Mouse (Mus musculus) limb, embryonic 15.5 days (tissue): Measurements from ENCODE around the gene Slco2a1. TPM values are rescaled to one million over a fixed set of nuclear protein-coding genes. Genes with fewer than 3 reads are reported as not detected.

Source experiments
- ATAC-seq: fragments of 200-750 bp; cut with Nextera tagmentation; 2 replicates; pipeline ENCODE4 v1.8.0; 2017; ENCODE audit warnings: low read depth, moderate TSS enrichment; ENCODE audit not compliant: insufficient number of reproducible peaks, low FRiP score, low TSS enrichment
- H3K27ac ChIP-seq: fragments of 300-500 bp; sonication (generic); 2 replicates; pipeline ENCODE4 v1.5.1; 2015; ENCODE audit warnings: moderate library complexity, mild to moderate bottlenecking, inconsistent platforms
- H3K27me3 ChIP-seq: fragments of 300-500 bp; sonication (generic); 2 replicates; pipeline ENCODE4 v1.6.1; 2015; ENCODE audit warnings: inconsistent platforms
- H3K36me3 ChIP-seq: fragments of 300-500 bp; sonication (generic); 2 replicates; pipeline ENCODE4 v1.6.1; 2015; ENCODE audit warnings: inconsistent platforms
- H3K4me1 ChIP-seq: fragments of 300-500 bp; sonication (generic); 2 replicates; pipeline ENCODE4 v1.6.1; 2015; ENCODE audit warnings: inconsistent platforms
- H3K4me2 ChIP-seq: fragments of 300-500 bp; sonication (generic); 2 replicates; pipeline ENCODE4 v1.6.1; 2015; ENCODE audit warnings: mild to moderate bottlenecking, inconsistent platforms
- H3K4me3 ChIP-seq: fragments of 300-500 bp; sonication (generic); 2 replicates; pipeline ENCODE4 v1.5.1; 2015; ENCODE audit warnings: mild to moderate bottlenecking, inconsistent platforms
- H3K9ac ChIP-seq: fragments of 300-500 bp; sonication (generic); 2 replicates; pipeline ENCODE4 v1.6.1; 2015; ENCODE audit warnings: inconsistent platforms
- H3K9me3 ChIP-seq: fragments of 300-500 bp; sonication (generic); 2 replicates; pipeline ENCODE4 v1.6.1; 2016; ENCODE audit warnings: inconsistent platforms
- WGBS: fragments of 180-500 bp; shearing (Covaris S2); methylation state at CpG from one replicate; pipeline ENCODE4 v1.1.7; 2015; 5-methylcytosine and 5-hydroxymethylcytosine counted together
- polyA plus RNA-seq: library from polyadenylated mRNA; unstranded; fragments of >200 nt; fragmentation: Nextera tagmentation; extraction: Ambion mirVana; gene quantifications from 2 replicates; pipeline ENCODE4 v1.2.1, GENCODE M21; 2015

Gene Slco2a1
- polyA plus RNA-seq, 1 experiment from 2014 or later: 6.2 TPM

- Histone ChIP-seq H3K4me2 (no peak overlapping the region), H3K9me3 (no peaks in the 10 kb centered on the region), H3K4me3 (no peak overlapping the region), H3K36me3 (no peaks in the 10 kb centered on the region), H3K27me3 (no peaks in the 10 kb centered on the region), H3K4me1 (peaks cover 8% of the 10 kb centered on the region; the same call in 1 of the 2 replicates), H3K27ac (no peak overlapping the region), H3K9ac (no peak overlapping the region)
- ATAC-seq: no peak
- 81% methylated on average over 11 of the region's 11 CpGs for WGBS
Observed at GRCm38 (mm10) chr9:103072926-103073515, 84.5 kb downstream of the Slco2a1 start.

- WGBS: 65% methylated on average over 21 of the region's 21 CpGs
- Histone ChIP-seq H3K36me3 (no peaks in the 10 kb centered on the region), H3K4me1 (peaks cover 3% of the 10 kb centered on the region; the same call in 1 of the 2 replicates), H3K9ac (no peak overlapping the region), H3K27me3 (no peaks in the 10 kb centered on the region), H3K4me3 (no peak overlapping the region), H3K9me3 (no peaks in the 10 kb centered on the region), H3K27ac (no peak overlapping the region), H3K4me2 (no peak overlapping the region)
- no peak; the same call in 1 of the 2 replicates for ATAC-seq
Observed at GRCm38 (mm10) chr9:103076836-103077531, 88.5 kb downstream of the Slco2a1 start.

DNA sequence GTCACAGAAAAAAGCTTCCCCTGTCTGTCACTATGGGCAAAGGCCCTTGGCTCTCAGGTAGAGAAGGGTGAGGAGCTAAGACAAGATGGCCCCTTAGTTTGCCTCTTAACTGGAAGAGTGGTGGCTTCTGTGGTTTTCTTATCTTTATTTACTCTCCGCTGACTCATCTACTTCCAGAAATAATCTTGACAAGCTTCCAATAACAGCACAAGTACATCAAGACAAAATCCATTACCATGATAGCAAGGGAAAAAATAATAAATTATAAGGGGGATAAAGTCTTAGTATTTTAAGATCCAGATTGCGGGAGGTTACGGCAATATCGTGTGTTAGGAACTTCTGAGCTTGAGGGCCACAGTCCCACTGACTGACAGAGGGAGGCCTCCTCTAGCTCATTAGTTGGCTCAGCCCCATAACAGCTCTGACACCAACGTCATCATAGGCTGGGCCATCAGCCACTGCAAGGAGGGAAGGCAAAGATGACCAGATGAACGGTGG, 89.7 kb downstream of the Slco2a1 start:
- ATAC-seq: no peak
- Histone ChIP-seq H3K4me2 (no peak overlapping the region), H3K27ac (no peak overlapping the region), H3K9me3 (no peaks in the 10 kb centered on the region), H3K4me3 (no peak overlapping the region), H3K4me1 (peaks cover 4% of the 10 kb centered on the region; the same call in 1 of the 2 replicates), H3K36me3 (no peaks in the 10 kb centered on the region), H3K9ac (no peak overlapping the region), H3K27me3 (no peaks in the 10 kb centered on the region)
- 86% methylated on average over 6 of the region's 6 CpGs for WGBS

GRCm38 (mm10) chr9:103080211-103080610, 91.7 kb downstream of the Slco2a1 start:
- Histone ChIP-seq H3K4me2 (no peak overlapping the region), H3K4me1 (peaks cover 4% of the 10 kb centered on the region; the same call in 1 of the 2 replicates), H3K4me3 (no peak overlapping the region), H3K27ac (no peak overlapping the region), H3K27me3 (no peaks in the 10 kb centered on the region), H3K36me3 (no peaks in the 10 kb centered on the region), H3K9ac (no peak overlapping the region), H3K9me3 (no peaks in the 10 kb centered on the region)
- WGBS: 92% methylated on average over 3 of the region's 3 CpGs
- no peak for ATAC-seq

DNA sequence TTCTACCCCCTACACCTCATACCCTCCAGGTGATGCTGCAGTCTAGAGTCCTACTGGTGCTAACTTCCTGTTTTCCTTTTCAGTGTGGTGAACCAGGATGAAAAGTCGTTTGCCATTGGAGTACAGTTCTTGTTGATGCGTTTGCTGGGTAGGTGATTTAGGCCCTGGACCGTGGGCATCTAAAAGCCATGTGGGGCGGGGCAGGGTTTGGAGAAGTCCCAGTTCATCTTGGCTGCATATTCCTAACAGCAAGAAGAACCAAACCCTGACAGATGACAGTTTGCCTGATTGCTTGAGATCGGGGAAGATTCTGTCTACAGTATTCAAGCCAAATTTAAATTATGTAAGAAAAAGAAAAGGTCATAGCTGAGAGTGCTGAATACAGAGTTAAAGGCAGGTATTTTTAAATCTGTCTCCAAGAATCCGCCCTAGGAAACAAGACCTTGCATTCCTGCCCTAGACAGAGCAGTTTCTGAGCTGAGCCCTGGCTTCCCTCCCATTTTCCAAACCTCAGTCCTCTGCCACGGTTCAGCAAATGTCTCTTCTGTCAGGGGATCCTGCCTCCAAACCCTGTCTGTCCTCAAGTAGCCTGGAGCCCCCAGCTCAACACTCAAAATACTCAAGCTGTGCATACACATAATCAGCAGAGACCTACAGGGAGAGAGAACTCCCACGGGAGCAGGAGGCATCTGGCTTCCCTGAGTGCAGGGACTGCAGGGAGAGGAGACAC, 93.9 kb downstream of the Slco2a1 start:
- H3K9ac ChIP-seq: no peak overlapping the region
- H3K36me3 ChIP-seq: no peaks in the 10 kb centered on the region
- no peak for ATAC-seq
- peaks cover 4% of the 10 kb centered on the region; the same call in 1 of the 2 replicates for H3K4me1 ChIP-seq
- WGBS: 65% methylated on average over 8 of the region's 8 CpGs
- no peaks in the 10 kb centered on the region for H3K27me3 ChIP-seq
- no peaks in the 10 kb centered on the region for H3K9me3 ChIP-seq
- no peak overlapping the region for H3K4me3 ChIP-seq
- H3K4me2 ChIP-seq: no peak overlapping the region
- no peak overlapping the region for H3K27ac ChIP-seq

GRCm38 (mm10) chr9:103083405-103083804, 94.9 kb downstream of the Slco2a1 start:
- Histone ChIP-seq H3K9me3 (no peaks in the 10 kb centered on the region), H3K27me3 (no peaks in the 10 kb centered on the region), H3K9ac (no peak overlapping the region), H3K27ac (no peak overlapping the region), H3K4me2 (no peak overlapping the region), H3K4me1 (peaks cover 4% of the 10 kb centered on the region; the same call in 1 of the 2 replicates), H3K36me3 (no peaks in the 10 kb centered on the region), H3K4me3 (no peak overlapping the region)
- 70% methylated on average over 3 of the region's 3 CpGs for WGBS
- no peak for ATAC-seq

- peaks cover 6% of the 10 kb centered on the region for H3K4me1 ChIP-seq
- H3K27me3 ChIP-seq: no peaks in the 10 kb centered on the region
- ATAC-seq: no peak
- no peak overlapping the region for H3K9ac ChIP-seq
- H3K4me3 ChIP-seq: no peak overlapping the region
- no peak overlapping the region for H3K4me2 ChIP-seq
- no peaks in the 10 kb centered on the region for H3K9me3 ChIP-seq
- H3K36me3 ChIP-seq: no peaks in the 10 kb centered on the region
- H3K27ac ChIP-seq: no peak overlapping the region
- 95% methylated on average over 6 of the region's 6 CpGs for WGBS
Observed at GRCm38 (mm10) chr9:103086736-103087135, 98.2 kb downstream of the Slco2a1 start.

- Histone ChIP-seq H3K4me3 (no peak overlapping the region), H3K9me3 (no peaks in the 10 kb centered on the region), H3K9ac (no peak overlapping the region), H3K36me3 (no peaks in the 10 kb centered on the region), H3K4me2 (no peak overlapping the region), H3K4me1 (peaks cover 10% of the 10 kb centered on the region), H3K27me3 (no peaks in the 10 kb centered on the region), H3K27ac (no peak overlapping the region)
- WGBS: 44% methylated on average over 8 of the region's 8 CpGs
- ATAC-seq: no peak
Observed at GRCm38 (mm10) chr9:103087301-103087700, 98.8 kb downstream of the Slco2a1 start.

GRCm38 (mm10) chr9:103088661-103089060, 100.1 kb downstream of the Slco2a1 start:
- Histone ChIP-seq H3K27me3 (no peaks in the 10 kb centered on the region), H3K9me3 (no peaks in the 10 kb centered on the region), H3K36me3 (no peaks in the 10 kb centered on the region), H3K4me3 (no peak overlapping the region), H3K9ac (no peak overlapping the region), H3K4me2 (no peak overlapping the region), H3K4me1 (peaks cover 9% of the 10 kb centered on the region), H3K27ac (no peak overlapping the region)
- 70% methylated on average over 2 of the region's 2 CpGs for WGBS
- ATAC-seq: no peak

DNA sequence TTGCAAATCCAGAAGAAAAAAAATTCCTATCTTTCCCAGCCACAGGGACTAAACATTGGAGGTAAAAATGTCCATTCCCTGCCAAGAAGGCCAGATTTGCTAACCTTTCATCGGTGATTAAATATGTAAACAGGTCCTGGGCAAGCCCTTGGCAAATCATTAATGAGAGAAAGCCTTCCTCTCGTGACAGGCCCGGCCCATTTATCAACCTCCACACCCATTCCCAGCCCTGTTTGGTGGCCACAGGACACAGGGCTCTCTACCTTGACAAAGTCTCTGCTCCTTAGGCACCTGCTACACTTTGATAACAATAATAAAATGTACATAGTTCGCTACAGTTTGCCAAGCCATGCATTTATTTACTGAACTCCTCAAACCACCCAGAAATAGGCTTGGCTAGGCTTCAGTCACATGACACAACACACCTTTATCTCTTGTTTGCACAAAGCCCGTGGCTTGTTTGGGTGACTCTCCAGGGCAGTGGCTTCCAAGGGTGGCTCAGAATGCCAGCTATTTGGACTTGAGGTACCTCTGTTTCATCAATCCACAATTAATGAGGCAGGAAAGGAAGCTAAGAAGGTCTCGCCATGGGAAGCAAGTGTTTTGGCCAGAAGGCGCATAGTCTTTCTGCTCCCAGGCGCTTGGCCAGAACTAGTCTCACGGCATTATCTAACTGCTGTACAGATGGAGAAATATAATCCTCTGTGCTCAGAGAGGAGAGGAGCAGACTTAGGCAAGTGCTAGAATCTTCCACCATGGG, 101.8 kb downstream of the Slco2a1 start:
- Histone ChIP-seq H3K27ac (no peak overlapping the region), H3K4me2 (no peak overlapping the region), H3K4me1 (peaks cover 9% of the 10 kb centered on the region), H3K9me3 (no peaks in the 10 kb centered on the region), H3K4me3 (no peak overlapping the region), H3K36me3 (no peaks in the 10 kb centered on the region), H3K9ac (no peak overlapping the region), H3K27me3 (no peaks in the 10 kb centered on the region)
- no peak for ATAC-seq
- WGBS: 65% methylated on average over 9 of the region's 9 CpGs

DNA sequence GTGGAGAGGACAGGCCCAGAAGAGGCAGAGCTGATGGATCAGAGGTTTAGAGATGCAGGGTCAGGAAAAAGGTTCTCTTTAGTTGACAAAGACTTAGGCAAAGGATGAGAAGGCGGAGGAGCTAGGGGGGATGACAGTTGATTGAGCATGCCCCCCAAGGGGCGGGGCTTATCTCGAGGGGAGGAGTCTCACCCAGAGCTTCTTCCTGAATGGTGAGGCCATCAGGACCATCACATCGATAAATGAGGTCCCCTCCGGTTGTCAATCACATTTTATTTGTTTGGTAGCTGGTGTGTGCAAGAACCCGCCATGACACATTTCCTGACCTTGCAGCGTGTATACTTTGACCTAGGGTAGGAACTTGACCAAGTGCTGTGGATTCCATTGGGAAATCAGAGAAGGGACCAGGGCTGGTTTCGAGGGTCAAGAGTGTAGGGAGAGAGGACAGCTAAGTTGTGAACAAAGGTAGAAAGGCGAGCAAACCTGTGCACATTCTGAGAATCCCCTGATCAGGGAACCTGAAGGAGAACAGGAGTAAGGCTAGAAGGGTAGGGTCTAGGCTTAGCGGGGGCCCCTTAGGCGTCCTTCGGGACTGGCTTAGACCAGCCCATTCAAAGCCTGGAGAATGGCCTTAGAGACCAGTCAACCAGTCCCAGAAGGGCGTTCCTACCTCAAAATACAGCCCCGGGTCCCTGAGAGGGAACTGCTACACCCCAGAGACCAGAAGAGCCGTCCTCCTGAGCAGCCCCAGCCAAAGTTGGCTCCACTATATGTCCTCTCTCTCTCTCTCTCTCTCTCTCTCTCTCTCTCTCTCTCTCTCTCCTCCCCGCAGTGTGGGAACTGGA, 102.7 kb downstream of the Slco2a1 start:
- no peak overlapping the region for H3K4me2 ChIP-seq
- no peak overlapping the region for H3K27ac ChIP-seq
- no peaks in the 10 kb centered on the region for H3K36me3 ChIP-seq
- H3K4me1 ChIP-seq: peaks cover 9% of the 10 kb centered on the region
- no peak for ATAC-seq
- H3K4me3 ChIP-seq: no peak overlapping the region
- no peak overlapping the region for H3K9ac ChIP-seq
- no peaks in the 10 kb centered on the region for H3K27me3 ChIP-seq
- no peaks in the 10 kb centered on the region for H3K9me3 ChIP-seq
- WGBS: 79% methylated on average over 16 of the region's 16 CpGs
